Mouse (Mus musculus) kidney, adult 8-10 months (tissue): ENCODE results near the gene Stx8.

Experiments
- DNase-seq, 2 experiments: peaks; one replicate each; pipeline ENCODE4 v3.0.0; 2022

The Stx8 gene

GRCm38 (mm10) chr11:68155821-68156220, 189.8 kb downstream of the Stx8 start:
- DNase-seq: no peak

- no peak for DNase-seq
These were observed 192.2 kb downstream of the Stx8 start for GRCm38 (mm10) chr11:68158166-68158565.

- DNase-seq: no peak
These were observed 193.9 kb downstream of the Stx8 start for GRCm38 (mm10) chr11:68159867-68160266.

GRCm38 (mm10) chr11:68164408-68164807, 198.4 kb downstream of the Stx8 start:
- DNase-seq: no peak

GRCm38 (mm10) chr11:68168427-68168826, 202.4 kb downstream of the Stx8 start:
- no peak for DNase-seq

GRCm38 (mm10) chr11:68171973-68172647, 206.1 kb downstream of the Stx8 start:
- DNase-seq: peak; percentile 7 to 19

GRCm38 (mm10) chr11:68172648-68173045, 206.7 kb downstream of the Stx8 start:
- peak in 1 of 2 experiments; percentile 14 for DNase-seq

- DNase-seq: no peak
These were observed 210.6 kb downstream of the Stx8 start for GRCm38 (mm10) chr11:68176550-68176949.

- DNase-seq: no peak
These were observed 211.4 kb downstream of the Stx8 start for GRCm38 (mm10) chr11:68177415-68177814.

GRCm38 (mm10) chr11:68185647-68186046, 219.7 kb downstream of the Stx8 start:
- no peak for DNase-seq

- DNase-seq: no peak
These were observed 221.2 kb downstream of the Stx8 start for GRCm38 (mm10) chr11:68187242-68187641.

GRCm38 (mm10) chr11:68188695-68189201, 222.8 kb downstream of the Stx8 start:
- no peak for DNase-seq

GRCm38 (mm10) chr11:68190849-68191248, 224.9 kb downstream of the Stx8 start:
- no peak for DNase-seq

- DNase-seq: no peak
These were observed 229.2 kb downstream of the Stx8 start for GRCm38 (mm10) chr11:68195168-68195567.

GRCm38 (mm10) chr11:68195693-68196176, 229.7 kb downstream of the Stx8 start:
- no peak for DNase-seq

GRCm38 (mm10) chr11:68196566-68196965, 230.6 kb downstream of the Stx8 start:
- no peak for DNase-seq

- DNase-seq: no peak
These were observed 231.5 kb downstream of the Stx8 start for GRCm38 (mm10) chr11:68197471-68197870.

- no peak for DNase-seq
These were observed 232.7 kb downstream of the Stx8 start for GRCm38 (mm10) chr11:68198696-68199095.

GRCm38 (mm10) chr11:68199103-68199502, 233.1 kb downstream of the Stx8 start:
- DNase-seq: no peak

GRCm38 (mm10) chr11:68199801-68200423, 233.9 kb downstream of the Stx8 start:
- DNase-seq: peak; percentile 33 to 36

- DNase-seq: no peak
These were observed 234.5 kb downstream of the Stx8 start for GRCm38 (mm10) chr11:68200500-68200899.

GRCm38 (mm10) chr11:68201063-68201462, 235.1 kb downstream of the Stx8 start:
- no peak for DNase-seq

- no peak for DNase-seq
These were observed 235.9 kb downstream of the Stx8 start for GRCm38 (mm10) chr11:68201811-68202459.

GRCm38 (mm10) chr11:68202561-68202960, 236.6 kb downstream of the Stx8 start:
- no peak for DNase-seq
